Mouse (Mus musculus) layer of hippocampus, adult 9-10 months (tissue): ENCODE results near the gene Epb41l4b.

ENCODE experiments used
- DNase-seq: peaks from one replicate; pipeline ENCODE4 v3.0.0; 2022; ENCODE audit warnings: low spot score

Gene Epb41l4b

GRCm38 (mm10) chr4:57153068-57153835 is 10.0 kb upstream of the Epb41l4b start:
- no peak for DNase-seq

DNA sequence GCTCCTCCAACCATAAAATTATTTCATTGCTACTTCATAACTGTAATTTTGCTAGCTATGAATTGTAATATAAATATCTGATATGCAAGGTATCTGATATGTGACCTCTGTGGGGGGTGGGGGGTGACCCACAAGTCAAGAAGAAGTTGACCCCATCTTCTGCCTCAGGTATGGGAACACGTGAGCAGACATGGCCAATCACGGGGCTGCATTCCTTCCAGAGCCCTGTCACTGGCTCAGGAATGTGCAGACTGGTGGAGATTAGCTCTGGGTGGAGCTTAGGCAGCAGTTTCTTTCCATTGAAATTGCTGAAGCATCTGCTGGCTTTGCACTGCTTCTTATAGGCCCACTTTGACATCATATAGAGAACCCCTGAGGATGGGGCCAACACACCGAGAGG is 4.9 kb upstream of the Epb41l4b start:
- no peak for DNase-seq

DNA sequence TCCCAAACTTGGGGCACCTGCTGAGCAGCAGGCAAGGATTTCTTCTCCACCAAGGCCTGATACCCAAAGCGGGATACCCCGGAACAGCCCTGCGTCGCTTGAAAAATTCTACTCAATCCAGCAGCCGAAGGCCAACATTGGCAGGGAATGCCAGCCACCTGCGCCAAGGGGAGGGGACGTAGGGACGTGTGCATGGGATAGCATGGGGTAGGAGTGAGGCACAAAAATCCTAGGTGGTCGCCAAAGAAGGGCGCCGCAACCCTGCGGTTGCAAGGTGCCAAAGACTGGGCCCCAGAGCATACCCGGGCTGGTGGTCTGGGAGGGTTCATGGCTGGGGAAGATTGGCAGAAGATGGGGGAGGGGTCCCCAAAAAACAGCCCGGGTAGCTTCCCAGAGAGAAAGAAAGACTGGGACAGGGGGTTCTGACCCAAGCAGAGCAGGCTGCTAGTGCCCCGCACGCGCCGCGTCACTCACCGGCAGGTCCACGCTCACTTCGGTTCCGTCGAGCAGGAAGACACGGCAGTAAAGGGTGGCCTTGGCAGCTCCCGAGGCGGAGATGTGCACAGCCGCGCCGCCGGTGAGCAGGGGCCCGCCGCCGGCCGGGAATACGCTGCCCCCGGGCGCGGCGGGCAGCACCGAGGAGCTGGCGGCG is 737 bp downstream of the Epb41l4b start:
- no peak for DNase-seq

GRCm38 (mm10) chr4:57141908-57142361 is 1.3 kb downstream of the Epb41l4b start:
- DNase-seq = no peak

- DNase-seq = no peak
Observed at GRCm38 (mm10) chr4:57140992-57141717, 2.1 kb downstream of the Epb41l4b start.

GRCm38 (mm10) chr4:57140200-57140799 is 2.9 kb downstream of the Epb41l4b start:
- DNase-seq = no peak

GRCm38 (mm10) chr4:57139433-57139832 is 3.8 kb downstream of the Epb41l4b start:
- DNase-seq = no peak

DNA sequence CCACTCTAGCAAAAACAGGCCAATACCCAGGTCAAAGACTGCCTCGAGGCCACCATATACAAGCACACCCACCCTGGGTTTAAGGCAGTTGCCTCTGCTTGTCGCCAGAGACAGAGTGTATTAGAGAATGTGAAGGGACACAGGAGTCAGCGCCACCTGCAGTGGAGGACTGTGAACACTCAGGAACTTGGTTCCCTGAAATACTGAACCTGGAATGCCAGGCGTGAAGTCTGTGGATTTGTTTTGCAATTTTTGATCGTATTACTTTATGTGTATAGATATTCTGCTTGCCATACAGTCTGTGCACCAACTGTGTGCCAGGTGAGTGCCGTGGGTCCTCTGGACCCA is 5.2 kb downstream of the Epb41l4b start:
- DNase-seq = no peak

- no peak for DNase-seq
Observed at GRCm38 (mm10) chr4:57137371-57138092, 5.7 kb downstream of the Epb41l4b start.

- no peak for DNase-seq
Observed at GRCm38 (mm10) chr4:57135431-57135830, 7.8 kb downstream of the Epb41l4b start.

DNA sequence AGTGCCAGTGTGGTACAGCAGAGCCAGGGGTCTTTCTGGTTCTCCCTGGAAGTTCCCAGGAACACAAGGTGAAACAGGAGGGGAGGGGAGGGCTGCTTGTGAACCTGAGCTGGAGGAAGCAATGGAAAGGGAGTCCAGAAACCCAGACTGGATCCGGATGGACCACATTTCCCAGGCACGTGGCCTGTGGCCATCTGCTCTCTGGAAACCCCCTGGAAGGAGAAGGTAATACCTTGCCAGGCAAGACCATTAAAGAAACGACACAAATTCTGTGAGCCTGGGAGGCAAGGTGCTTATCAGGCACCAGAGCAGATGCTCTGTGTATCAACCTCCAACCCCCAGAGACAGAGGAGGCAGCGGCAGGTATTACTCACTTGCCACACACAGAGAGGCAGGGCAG is 8.7 kb downstream of the Epb41l4b start:
- no peak for DNase-seq

DNA sequence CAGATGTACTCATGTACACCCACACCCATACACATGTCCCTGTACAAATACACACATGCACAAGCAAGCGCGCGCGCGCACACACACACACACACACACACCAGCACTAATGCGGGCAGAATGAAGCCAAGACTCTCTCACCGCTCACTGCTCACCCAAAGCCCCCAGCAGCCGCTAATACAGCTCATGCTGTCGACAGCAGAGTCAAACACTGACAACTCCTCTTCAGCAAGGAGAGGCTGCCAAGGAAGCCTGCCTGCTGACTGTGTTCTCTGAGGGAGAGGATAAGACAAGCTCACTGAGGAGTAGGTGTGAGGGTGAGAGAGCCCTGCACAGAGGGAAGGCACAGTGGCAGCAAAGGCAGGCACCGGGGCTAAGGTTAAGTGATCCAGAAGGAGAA is 11.4 kb downstream of the Epb41l4b start:
- no peak for DNase-seq

DNA sequence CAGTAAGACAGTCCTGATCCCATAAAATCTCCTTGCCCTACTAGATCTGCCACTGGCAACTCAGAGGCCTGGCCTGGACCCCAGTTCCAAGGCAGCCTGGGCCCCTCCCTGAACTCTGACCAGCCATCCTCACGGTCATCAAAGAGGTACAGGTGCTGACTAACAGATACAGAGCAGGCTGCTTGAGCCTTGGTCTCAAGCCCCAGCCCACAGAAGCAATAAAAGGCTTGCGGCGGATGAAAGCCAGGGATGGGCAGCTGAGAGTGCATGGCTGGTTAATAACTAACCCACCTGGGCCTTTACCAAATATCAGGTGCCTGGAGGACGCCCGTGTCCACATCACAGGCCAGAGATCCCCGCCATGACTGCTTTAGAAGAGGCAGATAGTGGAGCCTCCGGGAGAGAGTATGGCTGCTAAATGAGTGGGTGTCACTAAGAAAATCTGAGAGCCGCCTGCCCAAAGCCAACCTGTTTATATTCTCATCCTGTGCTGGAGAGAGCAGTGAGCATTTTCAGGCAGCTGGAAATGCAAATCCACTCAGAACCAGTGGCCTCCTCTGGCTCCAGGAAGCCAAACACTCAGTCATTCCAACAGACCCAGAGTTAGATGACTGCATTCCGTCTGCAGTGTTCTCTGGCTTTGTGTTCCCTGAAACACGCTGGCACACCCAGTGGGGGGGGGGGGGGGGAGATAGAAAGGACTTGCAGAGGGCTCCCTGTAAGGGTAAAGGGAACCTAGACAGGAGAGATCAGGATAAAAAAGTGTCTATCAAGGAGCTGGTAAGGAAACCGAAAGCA is 13.3 kb downstream of the Epb41l4b start:
- DNase-seq = no peak

DNA sequence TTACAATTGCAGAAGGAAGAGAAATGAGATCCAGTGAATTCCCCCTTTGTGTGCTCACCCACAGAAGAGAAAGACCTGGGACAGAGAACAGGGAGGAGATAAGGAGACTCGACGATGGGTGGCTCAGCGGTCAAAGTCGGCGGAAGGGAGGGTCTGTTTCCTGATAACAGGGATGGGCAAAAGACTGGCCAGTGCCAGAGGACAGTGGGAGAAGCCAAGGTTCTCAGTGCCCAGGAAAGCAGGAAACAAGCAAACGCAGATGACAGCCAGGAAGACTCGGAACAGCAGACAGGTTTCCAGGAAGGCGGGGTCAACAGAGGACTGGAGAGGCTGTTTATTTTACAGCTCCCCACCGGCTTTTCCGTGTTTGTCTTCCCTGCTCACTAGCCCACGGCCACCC is 20.2 kb downstream of the Epb41l4b start:
- DNase-seq = no peak

GRCm38 (mm10) chr4:57122166-57122565 is 21.1 kb downstream of the Epb41l4b start:
- DNase-seq = no peak

- DNase-seq = no peak
Observed at GRCm38 (mm10) chr4:57120563-57120962, 22.7 kb downstream of the Epb41l4b start.

DNA sequence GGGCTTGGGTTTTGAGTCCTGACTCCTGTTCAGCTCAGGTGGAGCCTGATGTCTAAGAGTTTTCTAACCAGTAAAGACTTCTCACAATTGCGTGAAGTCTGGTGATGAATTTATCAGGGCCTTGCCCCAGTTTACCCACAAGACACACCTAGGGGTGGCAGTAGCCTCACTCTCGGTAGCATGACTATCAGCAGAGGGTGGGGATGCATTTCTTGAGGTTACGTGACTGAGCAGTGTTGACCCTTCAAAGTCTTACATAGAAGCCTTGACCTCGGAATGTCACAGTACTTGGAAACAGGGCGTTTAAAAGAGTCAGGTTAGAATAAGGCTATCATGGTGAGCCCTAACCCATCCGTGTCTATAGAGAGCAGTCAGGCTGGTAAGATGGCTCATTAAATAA is 23.3 kb downstream of the Epb41l4b start:
- DNase-seq = no peak

DNA sequence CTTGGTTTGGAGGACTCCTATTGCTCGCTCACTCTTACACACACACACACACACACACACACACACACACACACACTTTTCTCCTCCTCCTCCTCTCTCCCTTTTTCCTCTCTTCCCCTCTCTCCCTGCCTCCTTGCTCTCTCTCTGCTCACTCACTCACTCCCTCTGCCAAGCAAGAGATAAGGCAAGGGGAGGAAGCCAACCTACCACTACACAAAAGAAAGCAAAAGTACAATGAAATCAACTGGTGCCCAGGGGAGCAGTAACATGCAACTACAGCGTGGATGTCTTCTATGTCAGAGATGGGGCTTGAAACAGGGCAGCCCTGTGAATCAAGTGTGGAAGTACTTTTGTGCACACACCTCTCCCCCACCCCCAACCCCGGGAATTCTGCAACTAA is 24.4 kb downstream of the Epb41l4b start:
- DNase-seq = no peak

DNA sequence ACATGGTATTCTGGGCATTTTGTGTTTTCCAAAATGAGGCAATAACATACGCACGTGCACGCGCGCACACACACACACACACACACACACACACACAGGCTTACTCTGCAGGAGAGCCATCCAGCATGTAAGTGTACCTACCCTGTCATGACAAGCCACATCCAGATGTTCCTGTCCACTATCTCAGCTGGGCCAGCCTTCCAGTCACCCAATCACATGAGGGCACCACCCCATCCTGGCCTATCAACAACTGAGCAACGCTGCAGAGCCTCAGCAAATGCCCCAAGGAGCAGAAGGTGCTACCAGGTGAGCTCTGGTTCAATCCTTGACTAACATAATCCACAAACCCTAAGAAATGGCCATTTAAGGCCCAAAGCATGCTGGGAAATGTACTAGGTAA is 27.0 kb downstream of the Epb41l4b start:
- no peak for DNase-seq

- no peak for DNase-seq
Observed at GRCm38 (mm10) chr4:57114617-57115592, 28.3 kb downstream of the Epb41l4b start.
